Mouse (Mus musculus) small intestine, adult 2 months (tissue): ENCODE results near the gene Dock10. TPM values are rescaled to one million over a fixed set of nuclear protein-coding genes. Genes with fewer than 3 reads are reported as not detected.

Experiments
- H3K27ac ChIP-seq: fragments of 200-500 bp; 2 replicates; pipeline ENCODE4 v1.5.1; 2012; ENCODE audit warnings: low read depth, low read length, control low read depth, inconsistent platforms; ENCODE audit not compliant: insufficient read depth
- H3K27me3 ChIP-seq: fragments of 200-500 bp; 2 replicates; pipeline ENCODE4 v1.6.1; 2012; ENCODE audit warnings: mild to moderate bottlenecking, moderate library complexity, low read length, inconsistent platforms; ENCODE audit not compliant: control insufficient read depth, insufficient read depth
- H3K36me3 ChIP-seq: fragments of 200-500 bp; 2 replicates; pipeline ENCODE4 v1.6.1; 2012; ENCODE audit warnings: mild to moderate bottlenecking, low read length, control low read depth, inconsistent platforms; ENCODE audit not compliant: control insufficient read depth, insufficient read depth
- H3K4me1 ChIP-seq: fragments of 200-500 bp; 2 replicates; pipeline ENCODE4 v1.6.1; 2012; ENCODE audit warnings: low read length, inconsistent platforms, mixed read lengths; ENCODE audit not compliant: control insufficient read depth, insufficient read depth, insufficient read length
- H3K4me3 ChIP-seq: fragments of 200-500 bp; 2 replicates; pipeline ENCODE4 v1.5.1; 2012; ENCODE audit warnings: low read depth, mild to moderate bottlenecking, control low read depth, inconsistent platforms, low read length, moderate library complexity
- CTCF ChIP-seq: fragments of 200-500 bp; IDR thresholded peaks from 2 replicates; pipeline ENCODE4 v1.5.1; 2012; ENCODE audit warnings: low read depth, mild to moderate bottlenecking, control low read depth, inconsistent platforms, low read length, moderate library complexity, mixed read lengths; ENCODE audit not compliant: insufficient replicate concordance, insufficient read length; ENCODE audit errors: extremely low read depth
- POLR2A ChIP-seq: fragments of 200-500 bp; IDR thresholded peaks from 2 replicates; pipeline ENCODE4 v1.6.1; 2012; ENCODE audit warnings: low read depth, mild to moderate bottlenecking, control low read depth, inconsistent platforms, low read length, moderate library complexity
- WGBS: fragments of 180-500 bp; shearing (Covaris S2); methylation state at CpG from one replicate; pipeline ENCODE4 v1.1.7; 2018; 5-methylcytosine and 5-hydroxymethylcytosine counted together
- polyA plus RNA-seq: library from polyadenylated mRNA; depleted of rRNA; stranded (reverse); fragments of >200 nt; gene quantifications from 2 replicates; pipeline ENCODE4 v1.2.3, GENCODE M21; 2012; rRNA removed

Dock10 gene
- polyA plus RNA-seq: 0.86 and 1.7 TPM in 2 replicates

DNA sequence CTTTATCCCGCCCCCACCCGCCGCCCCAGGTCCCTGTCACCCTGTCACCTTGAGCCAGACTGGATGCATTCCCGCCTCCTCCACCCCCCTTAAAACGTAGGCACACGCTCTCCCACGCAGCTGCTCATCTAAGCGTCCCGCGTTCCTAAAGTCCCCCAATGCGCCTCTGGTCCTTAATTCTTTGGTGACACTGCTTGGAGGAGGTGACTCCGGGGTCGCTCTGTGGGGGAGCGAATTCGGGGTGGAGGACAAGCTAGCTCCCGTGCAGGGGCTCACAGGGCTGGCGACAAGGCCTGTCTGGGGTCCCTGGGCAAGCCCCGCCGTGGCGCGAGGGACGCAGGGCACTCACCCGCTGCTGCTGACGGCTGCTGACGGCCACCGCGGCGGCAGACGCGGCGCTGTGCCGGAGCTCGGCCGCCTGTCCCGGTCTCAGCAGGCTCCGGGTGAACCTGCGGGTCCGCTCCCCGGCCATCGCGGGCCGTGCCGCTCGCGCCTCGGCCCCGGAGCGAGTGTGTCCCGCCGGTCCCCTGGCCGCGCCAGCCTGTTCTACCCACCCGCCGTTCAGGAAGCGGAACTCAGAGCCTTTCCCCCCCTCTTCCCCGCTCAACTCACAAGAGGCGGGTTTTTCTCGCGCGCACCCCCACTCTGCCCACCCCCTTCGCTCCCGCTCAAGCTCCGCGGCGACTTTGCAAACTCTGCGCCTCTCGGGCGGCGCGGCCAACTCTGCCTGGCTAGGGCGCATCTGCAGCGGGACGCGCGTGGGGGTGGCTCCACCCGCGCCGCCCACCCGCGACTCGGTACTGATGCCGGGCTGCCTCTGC is at the start of gene Dock10:
Dock10 (minus strand) TSS at position 551 of the 821 bp plus-strand sequence.
- peak within 1 kb of the TSS; percentile 72 for H3K4me3 ChIP-seq
- no peaks in the 10 kb centered on the region; the same call in 1 of the 2 replicates for H3K27me3 ChIP-seq
- H3K27ac ChIP-seq: no peak within 1 kb of the TSS
- WGBS: 2% methylated on average over 82 of the region's 82 CpGs
- no peaks in the 10 kb centered on the region for H3K36me3 ChIP-seq
- H3K4me1 ChIP-seq: no peaks in the 10 kb centered on the region
- no peak for TF ChIP-seq POLR2A
- no peak for TF ChIP-seq CTCF

- no peak for TF ChIP-seq CTCF
- no peak for TF ChIP-seq POLR2A
- Histone ChIP-seq H3K27me3 (no peaks in the 10 kb centered on the region), H3K36me3 (no peaks in the 10 kb centered on the region), H3K27ac (no peak overlapping the region), H3K4me1 (no peaks in the 10 kb centered on the region), H3K4me3 (no peak overlapping the region)
- WGBS: 64% methylated on average over 3 of the region's 3 CpGs
Observed at GRCm38 (mm10) chr1:80806835-80807398, 48.6 kb upstream of the Dock10 start.

- Histone ChIP-seq H3K36me3 (no peaks in the 10 kb centered on the region), H3K27me3 (no peaks in the 10 kb centered on the region), H3K4me1 (no peaks in the 10 kb centered on the region), H3K27ac (no peak overlapping the region), H3K4me3 (no peak overlapping the region)
- TF ChIP-seq POLR2A (no peak), CTCF (no peak)
- WGBS: 75% methylated on average over 3 of the region's 3 CpGs
Observed at GRCm38 (mm10) chr1:80802023-80802422, 43.7 kb upstream of the Dock10 start.

DNA sequence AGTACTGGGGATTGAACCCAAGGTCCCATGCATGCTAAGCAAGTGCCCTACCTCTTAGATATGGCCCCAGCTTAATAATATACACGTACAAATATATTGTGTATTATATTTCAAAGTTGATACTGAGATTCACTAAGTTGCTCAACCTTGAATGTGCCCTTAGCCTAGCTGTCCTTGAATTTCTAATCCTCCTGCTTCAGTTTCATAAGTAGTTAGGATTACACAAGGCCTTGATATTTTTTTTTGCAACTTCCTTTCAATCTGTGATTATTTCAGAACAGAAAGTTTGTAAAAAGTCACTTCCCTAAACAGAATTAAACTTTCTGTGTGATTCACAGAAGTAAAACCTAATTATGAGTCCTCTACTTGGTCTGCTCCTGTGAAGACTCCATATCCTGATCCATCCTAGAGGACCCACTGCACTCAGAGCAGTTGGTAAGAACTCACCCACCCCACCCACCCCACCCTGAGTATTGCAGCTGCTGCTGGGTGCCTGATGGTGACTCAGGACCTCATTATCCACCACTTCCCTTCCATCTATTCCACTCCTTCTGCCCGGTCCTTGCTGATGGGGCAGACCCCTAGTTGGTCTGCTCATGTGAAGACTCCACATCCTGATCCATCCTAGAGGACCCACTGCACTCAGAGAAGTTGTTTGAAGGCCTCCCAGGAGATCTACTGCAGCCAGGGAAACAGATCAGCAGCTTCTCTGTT is 26.9 kb upstream of the Dock10 start:
- no peaks in the 10 kb centered on the region for H3K27me3 ChIP-seq
- no peak overlapping the region for H3K27ac ChIP-seq
- no peaks in the 10 kb centered on the region for H3K4me1 ChIP-seq
- no peak overlapping the region for H3K4me3 ChIP-seq
- TF ChIP-seq POLR2A (no peak), CTCF (no peak)
- 64% methylated on average over 2 of the region's 2 CpGs for WGBS
- no peaks in the 10 kb centered on the region for H3K36me3 ChIP-seq

- TF ChIP-seq POLR2A (no peak), CTCF (no peak)
- no peak overlapping the region for H3K27ac ChIP-seq
- H3K36me3 ChIP-seq: no peaks in the 10 kb centered on the region
- no peaks in the 10 kb centered on the region for H3K27me3 ChIP-seq
- WGBS: 79% methylated on average over 3 of the region's 3 CpGs
- H3K4me1 ChIP-seq: no peaks in the 10 kb centered on the region
- H3K4me3 ChIP-seq: no peak overlapping the region
Observed at GRCm38 (mm10) chr1:80784155-80784554, 25.8 kb upstream of the Dock10 start.

GRCm38 (mm10) chr1:80765504-80765903 is 7.2 kb upstream of the Dock10 start:
- Histone ChIP-seq H3K27me3 (no peaks in the 10 kb centered on the region), H3K4me3 (no peak overlapping the region), H3K36me3 (no peaks in the 10 kb centered on the region), H3K27ac (no peak overlapping the region), H3K4me1 (no peaks in the 10 kb centered on the region)
- 65% methylated on average over 2 of the region's 2 CpGs for WGBS
- TF ChIP-seq CTCF (no peak), POLR2A (no peak)

DNA sequence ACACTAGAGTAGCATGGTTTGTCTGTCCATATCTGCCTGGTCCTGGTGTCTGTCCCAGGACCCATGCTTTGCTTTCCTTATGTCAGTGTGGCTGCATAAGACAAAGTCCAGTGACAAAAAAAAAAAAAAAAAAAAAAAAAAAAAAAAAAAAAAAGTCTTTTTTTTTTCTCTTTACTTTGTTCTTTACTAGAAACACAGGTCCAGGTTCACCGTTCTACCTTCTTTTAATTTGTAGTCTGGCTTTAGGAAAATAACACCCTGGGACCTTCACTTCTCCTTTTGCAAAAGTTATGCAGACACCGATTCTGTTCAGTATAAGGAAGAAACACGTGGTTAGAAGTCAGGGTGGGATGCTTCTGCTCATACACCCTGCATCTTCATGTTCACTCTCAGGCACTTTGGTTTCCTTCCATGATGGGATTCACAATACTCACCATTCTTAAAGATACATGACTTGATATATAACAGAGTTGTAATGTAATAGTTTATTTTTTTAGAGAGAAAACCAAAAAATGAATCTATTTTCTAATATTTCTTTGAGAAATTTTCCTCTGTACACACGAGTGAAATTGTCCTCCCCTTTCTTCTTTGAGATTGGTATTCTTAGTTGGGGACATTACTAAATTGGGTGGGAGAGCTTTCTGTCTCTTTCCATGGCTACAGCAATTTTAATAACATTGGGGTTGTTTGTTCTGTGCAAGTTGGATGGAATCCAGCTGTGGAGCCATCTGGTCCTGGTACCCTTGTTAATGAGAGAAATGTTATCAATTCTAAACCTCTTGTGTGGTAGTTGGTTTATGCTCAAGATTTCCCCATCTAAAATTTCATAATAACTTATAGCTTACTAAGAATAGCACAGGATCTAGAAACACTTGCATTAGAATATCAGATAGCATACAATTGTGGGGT is 5.0 kb upstream of the Dock10 start:
- WGBS: 54% methylated on average over 4 of the region's 4 CpGs
- no peaks in the 10 kb centered on the region for H3K4me1 ChIP-seq
- TF ChIP-seq CTCF (no peak), POLR2A (no peak)
- H3K36me3 ChIP-seq: no peaks in the 10 kb centered on the region
- no peak overlapping the region for H3K27ac ChIP-seq
- no peaks in the 10 kb centered on the region; the same call in 1 of the 2 replicates for H3K27me3 ChIP-seq
- no peak overlapping the region for H3K4me3 ChIP-seq
